Mouse (Mus musculus) hematopoietic stem cell, adult 5-6 weeks (primary cell): ENCODE measurements at regions not wholly inside any gene's neighbourhood (a gene's known extent, or its start where the extent isn't known, plus 50 kb on each side); places are given as distances from the start of the nearest gene placed in this dataset.

Experiments used
- ATAC-seq, 2 experiments: fragments of 125-278 bp in 1 of 2; replicated peaks in 1 of 2; 2 replicates each; pipeline ENCODE4 v1.8.0; 2016 to 2017; ENCODE audit warnings: inconsistent platforms in 2 of 2, mild to moderate bottlenecking in 2 of 2, moderate number of reproducible peaks in 2 of 2, low read depth in 1 of 2, moderate TSS enrichment in 1 of 2; ENCODE audit not compliant: low FRiP score in 2 of 2, poor library complexity in 2 of 2, severe bottlenecking in 2 of 2, insufficient read depth in 1 of 2, low TSS enrichment in 1 of 2

DNA sequence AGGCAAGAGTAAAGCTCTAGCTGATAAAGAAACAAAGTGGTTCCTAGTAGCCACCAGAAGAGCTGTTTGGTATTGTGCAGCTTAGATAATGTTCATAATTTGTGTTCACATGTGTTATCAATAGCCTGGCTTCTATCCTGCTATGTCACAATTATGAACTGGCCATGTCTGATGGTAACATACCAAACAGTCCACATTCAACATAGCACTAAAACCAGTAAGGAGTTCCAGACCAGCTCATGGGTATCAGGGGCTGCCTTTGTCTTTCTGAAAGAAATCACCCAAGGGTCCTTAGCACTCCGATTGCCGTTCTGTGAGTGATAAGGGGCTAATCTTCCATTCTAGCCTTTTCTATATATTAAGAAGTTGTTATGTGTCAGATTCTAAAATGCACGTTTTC lies 58.7 kb upstream of the Nampt start:
- ATAC-seq, result no peak

DNA sequence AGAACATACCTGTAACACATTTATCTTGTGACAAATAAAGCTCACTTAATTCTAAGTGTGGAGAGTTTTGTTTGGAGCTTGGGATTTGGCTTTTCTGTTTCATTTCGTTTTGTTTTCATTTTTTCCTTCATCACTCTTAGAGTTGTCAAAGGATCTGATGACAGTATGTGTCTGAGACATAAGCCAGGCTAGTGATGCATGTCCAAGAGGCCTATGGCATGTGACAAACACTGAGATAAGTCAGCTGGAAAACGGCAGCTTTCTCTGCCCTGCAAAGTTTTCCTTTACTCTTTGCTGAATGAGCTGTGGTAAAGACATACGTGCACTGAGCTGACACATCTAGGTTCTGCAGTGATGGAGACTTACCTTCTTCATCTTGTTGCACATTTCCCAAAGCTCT lies 58.3 kb upstream of the Nampt start:
- no peak for ATAC-seq

DNA sequence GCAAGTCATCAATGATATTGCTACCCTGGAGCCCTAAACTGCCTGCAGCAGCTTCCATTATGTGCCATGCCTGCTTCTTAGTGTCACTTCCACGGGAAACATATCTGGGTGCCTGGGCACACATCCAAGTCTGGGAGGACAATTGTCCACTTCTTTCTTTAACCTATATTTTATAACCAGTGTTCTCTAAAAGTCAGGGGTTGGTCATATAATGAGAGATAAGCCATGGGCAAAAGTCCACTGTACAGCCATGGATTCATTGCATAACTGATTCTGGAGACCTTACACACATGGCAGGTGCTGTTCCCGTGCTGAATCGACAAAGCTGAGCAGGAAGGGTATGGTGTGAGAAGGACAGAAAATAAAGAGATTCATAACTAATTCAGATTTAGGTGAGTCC lies 55.1 kb upstream of the Nampt start:
- no peak for ATAC-seq

DNA sequence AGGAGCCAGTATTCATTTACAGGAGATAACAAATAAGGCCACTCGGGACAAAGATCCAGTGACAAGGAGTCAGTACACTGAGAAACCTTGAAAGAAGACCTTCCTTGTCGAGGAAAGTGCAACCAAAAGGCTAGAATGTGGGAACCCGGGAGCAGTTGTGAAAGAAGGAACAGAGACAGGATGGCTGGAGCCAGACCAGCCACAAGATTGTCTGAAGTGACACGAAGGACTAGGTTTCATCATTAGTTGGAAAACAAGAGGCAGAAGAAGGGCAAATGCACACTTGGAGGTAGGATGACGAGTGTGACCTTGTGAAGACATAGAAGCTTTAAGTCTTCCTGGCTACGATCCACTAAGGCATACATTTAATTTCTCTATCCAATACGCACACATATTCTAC lies 54.6 kb upstream of the Nampt start:
- ATAC-seq, result no peak

DNA sequence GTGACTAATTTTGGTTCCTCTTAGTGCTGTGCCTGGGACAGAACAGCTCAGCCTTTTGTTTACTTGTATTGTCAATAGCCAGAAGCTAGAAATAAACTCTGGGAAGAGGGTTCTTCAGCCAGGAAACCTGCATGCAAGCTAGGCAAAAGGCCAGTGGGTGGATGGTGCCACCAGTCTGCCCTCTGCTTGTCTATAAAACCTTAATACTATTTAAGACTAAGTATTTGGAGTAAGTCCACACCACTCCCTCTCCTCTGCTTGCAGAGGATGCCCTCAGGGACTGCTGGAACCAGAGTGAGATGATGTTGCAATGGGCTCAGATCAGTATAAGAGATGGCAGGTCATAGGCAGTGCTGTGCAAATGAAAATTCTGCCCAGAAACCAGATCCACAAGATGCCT lies 53.5 kb upstream of the Nampt start:
- no peak for ATAC-seq

DNA sequence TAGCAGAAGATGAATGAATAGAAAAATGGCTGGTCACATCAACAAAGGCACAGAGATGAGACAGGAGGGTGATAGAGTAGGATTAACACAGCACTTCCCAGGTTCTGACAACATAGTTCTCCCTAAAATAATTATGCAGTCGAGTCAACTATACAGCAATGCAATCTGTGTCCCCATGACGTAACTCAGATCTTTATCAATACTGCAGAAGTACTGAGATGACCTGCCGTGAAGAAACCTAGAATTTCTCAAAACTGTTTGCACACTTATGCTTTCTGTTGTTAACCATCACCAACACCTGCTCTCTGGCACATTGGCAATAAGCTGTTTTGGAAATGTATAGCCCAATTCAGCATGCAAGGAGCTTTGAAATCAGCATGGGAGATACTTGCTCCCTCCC lies 52.8 kb upstream of the Nampt start:
- ATAC-seq, result peak in 1 of 2 experiments; percentile 27; a peak in 1 of 4 replicates

DNA sequence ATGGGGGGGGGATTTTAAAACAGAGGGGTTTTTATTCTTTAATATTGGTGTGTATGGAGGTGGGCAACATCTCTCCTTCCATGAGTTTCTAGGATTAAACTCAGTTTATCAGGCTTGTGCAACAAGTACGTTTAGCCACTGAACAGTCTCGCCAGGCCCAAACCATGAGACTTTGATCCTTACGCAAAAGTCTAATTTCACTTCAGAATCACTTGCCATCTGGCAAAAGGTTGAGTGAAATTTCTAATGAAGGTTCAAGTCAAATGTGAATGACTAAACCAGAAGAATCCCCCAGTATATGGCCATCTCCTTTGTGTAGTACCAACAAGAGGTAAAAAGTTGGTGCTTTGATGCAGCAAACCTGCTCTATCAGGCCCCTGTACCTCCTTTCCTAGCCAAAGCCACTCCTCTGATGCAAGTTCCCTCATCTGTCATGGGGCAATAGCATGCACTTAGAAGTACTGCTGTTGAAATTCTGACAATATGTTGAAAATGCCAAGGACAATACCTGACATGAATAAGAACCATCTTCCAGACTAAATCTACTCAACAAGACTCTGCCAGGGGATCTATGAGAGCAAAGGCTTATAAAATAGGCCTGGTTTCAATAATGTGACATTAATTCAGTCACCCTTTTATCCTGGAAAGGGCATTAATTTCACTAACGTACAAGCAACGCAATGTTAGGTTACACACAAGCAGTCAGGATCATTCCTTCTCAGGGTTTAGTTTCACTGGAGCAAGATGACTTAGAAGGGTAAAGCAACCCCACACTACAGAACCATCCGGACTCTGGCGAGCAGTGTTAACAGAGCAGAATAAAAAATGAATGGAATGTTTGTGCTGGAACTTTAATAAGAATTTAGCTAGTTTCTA lies 51.9 kb upstream of the Nampt start:
- ATAC-seq, result peak in 1 of 2 experiments; percentile 59; a peak in 1 of 4 replicates

DNA sequence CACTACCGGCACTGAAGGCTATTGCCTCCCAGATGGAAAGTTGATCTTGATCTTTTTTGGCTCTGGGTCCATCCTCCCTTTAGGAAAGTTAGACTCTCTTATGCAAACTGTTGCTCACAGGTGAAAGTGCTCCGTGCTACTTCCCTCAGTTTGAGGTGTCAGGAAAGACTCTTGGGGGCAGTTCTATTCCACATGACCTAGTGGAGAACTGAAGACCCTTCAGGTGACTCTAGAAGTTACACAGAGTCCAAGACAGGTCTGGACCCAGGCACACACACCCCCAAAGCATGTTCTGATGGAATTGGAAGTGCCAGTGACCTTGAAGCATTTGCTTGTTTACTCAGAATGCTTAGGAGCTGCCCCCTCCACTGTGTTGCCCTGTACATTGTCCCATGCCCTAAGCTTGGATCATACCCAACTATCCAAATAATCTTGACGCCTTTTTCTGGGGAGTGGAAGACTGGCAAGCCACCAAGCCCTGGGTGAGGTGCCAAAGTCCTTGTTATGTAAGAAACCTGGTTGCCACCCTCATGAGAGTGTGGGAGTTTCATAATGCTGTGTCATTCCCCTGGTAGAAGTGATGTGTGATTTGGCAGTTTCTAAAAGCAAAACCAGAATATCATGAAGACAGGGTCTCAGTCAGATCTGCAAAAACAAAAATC lies 51.1 kb upstream of the Nampt start:
- ATAC-seq, result peak; percentile 77 to 84

DNA sequence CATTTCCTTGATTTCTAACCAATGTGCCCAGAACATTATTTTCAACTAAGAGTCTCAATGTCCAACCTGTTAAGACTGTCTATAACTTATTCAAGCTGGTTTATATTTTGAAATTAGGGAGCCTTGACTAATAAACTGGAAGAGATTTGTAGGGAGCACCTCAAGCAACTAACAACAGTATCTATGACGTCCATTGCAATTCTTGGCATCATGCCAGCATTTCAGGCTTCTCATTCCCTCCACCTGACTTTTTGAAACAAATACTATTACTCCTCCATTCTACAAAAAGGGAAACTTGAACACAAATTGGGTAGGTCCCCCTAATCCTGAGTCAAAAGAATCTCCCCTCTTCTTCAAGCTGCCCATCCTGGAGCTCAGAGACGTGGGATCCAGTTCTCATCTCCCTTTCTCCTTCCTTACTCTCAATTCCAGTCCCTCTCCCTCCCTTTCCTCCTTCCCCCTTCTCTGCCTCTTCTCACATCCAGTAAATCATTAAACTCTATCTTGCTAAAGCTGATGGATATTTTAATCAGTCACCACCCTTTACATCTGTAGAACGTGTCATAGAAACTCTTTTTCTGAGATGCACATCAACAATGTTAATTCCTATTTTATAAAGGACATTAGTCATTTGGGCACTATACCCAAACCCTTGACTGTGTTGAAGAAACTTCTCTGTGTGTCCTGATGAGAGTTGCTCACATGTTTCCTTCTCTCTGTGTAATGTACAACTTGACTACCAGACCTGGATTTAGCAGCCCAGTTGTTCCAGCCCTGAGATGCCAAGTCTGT lies 50.4 kb upstream of the Nampt start:
- peak; percentile 3 to 20; a peak in 1 of 4 replicates for ATAC-seq
